Mouse (Mus musculus): Measurements from ENCODE around the gene Gm3127.
"Not testable (repeated sequence)": the region's sequence is repeated elsewhere in the genome, so short reads cannot be mapped to it uniquely, and the experiment has no call there.

Gene Gm3127

GRCm38 (mm10) chr14:4164730-4165129 lies at the start of gene Gm3127:
Gene Gm3127, plus strand, starts transcription at chr14:4165030.
- not testable (repeated sequence) for DNase-seq

- not testable (repeated sequence) for DNase-seq
Observed at GRCm38 (mm10) chr14:4141646-4142045, 23.2 kb upstream of the Gm3127 start.

DNA sequence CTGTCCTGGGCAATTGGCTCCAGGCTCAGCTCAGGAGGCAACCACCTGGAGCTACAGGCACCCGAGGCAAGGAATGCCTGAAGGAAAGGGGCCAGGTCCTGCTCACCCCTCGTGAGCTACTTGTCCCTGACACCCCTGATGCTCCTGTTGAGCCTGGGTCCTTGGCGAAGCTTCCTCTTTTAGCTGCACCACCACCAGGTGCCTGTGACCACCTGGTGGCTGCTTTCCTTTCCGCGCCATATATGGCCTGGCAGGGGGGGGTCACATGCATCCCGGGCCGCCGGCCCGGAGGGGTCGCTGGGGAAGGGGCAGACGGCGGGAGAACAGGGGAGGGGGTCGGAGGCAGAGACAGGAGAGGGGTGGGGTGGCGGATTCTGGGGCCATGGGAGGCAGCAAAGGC lies 17.2 kb downstream of the Gm3127 start:
- DNase-seq = not testable (repeated sequence)

DNA sequence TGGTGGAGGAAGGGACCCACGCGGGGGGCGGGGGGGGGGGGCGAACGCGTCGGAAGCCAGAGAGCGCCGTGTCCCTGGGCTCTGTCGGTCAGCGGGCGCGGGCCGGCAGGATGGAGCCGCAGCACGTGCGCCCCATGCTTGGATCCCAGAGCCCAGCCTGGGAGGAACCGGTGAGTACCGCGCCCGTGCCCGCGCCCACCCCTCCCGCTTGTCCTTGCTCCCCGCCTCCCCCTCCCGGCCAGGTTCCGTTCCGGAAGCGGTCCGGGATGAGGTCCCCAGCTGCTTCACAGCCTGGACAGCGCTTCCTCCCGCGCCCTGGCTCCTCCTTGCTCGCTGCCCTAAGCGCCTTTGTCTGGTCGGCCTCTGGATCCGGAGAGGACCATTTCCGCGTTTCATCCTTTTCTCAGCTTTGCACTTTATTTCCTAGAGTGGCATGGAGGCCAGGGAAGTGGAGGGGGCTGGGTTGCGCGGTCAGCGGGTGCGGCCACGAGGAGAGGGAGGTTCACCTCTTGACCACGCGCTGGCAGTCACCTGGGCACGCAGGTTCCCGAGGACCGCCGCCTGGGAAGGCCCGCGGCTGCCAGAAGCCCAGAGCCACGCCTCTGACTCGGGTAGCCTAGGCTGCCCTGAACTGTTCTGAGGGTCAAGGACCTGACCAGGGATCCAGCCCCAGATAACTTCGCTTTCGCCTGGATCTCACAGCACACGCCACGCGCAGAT lies 17.8 kb downstream of the Gm3127 start, which contains the start of gene Gm2974:
Gene Gm2974 (plus strand): TSS at position 86 of the 720 bp plus-strand sequence.
- DNase-seq = peak; percentile 1

GRCm38 (mm10) chr14:4183375-4183774 lies 18.5 kb downstream of the Gm3127 start:
- not testable (repeated sequence) for DNase-seq
